Mouse (Mus musculus): Measurements from ENCODE around the gene Rbm46. TPM values are rescaled to one million over a fixed set of nuclear protein-coding genes. Genes with fewer than 3 reads are reported as not detected.

Gene Rbm46
- 1.2 and 1.9 TPM in 2 replicates for polyA plus RNA-seq (2015; fragmentation: Nextera tagmentation; extraction: Ambion mirVana)

- Histone ChIP-seq H3K27ac (no peak within 1 kb of the TSS), H3K4me3 (replicated peaks) (peak within 1 kb of the TSS; percentile 40), H3K36me3 (no peaks in the 10 kb centered on the region), H3K4me2 (peak within 1 kb of the TSS; percentile 46), H3K4me1 (replicated peaks) (peaks cover 9% of the 10 kb centered on the region; the same call in 1 of the 2 replicates), H3K9me3 (replicated peaks) (0 out of 2 replicates have a peak, but pooled peaks cover 8% of the 10 kb centered on the region), H3K27me3 (peaks cover 24% of the 10 kb centered on the region), H3K9ac (no peak within 1 kb of the TSS)
- ATAC-seq (ENCODE audit: low read depth) (peak; percentile 50), DNase-seq (peak; percentile 34)
- WGBS (ENCODE audit: insufficient replicate concordance) = 17% methylated on average over 36 of the region's 36 CpGs
Measured at GRCm38 (mm10) chr3:82876372-82876739, at the start of gene Rbm46. Gene Rbm46 (minus strand): TSS chr3:82876483.

DNA sequence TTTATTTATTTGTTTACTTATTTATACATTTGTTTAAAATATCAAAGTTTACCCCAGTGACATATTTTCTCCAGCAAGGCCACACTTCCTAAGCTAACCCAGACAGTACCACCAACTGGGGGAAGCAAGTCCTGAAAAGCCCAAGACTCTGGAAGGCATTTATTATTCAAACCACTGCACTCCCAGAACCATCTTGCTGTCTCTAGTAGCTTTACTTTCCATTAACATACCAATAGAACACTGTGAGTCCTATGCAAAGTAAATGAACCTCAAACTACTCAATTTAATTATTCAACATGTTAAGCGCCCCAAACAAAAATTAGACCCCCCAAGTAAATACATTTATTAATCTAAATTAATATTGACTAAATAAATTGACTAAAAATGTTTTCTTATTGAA, 39.3 kb upstream of the Rbm46 start:
- Histone ChIP-seq H3K4me1 (replicated peaks) (no peaks in the 10 kb centered on the region), H3K27ac (no peak overlapping the region), H3K9ac (no peak overlapping the region), H3K4me3 (replicated peaks) (no peak overlapping the region), H3K36me3 (no peaks in the 10 kb centered on the region), H3K9me3 (replicated peaks) (no peaks in the 10 kb centered on the region), H3K4me2 (no peak overlapping the region), H3K27me3 (no peaks in the 10 kb centered on the region)
- ATAC-seq (ENCODE audit: low read depth) = no peak
- WGBS (ENCODE audit: insufficient replicate concordance) = 30% methylated on average over 1 of the region's 1 CpGs
- DNase-seq = no peak

DNA sequence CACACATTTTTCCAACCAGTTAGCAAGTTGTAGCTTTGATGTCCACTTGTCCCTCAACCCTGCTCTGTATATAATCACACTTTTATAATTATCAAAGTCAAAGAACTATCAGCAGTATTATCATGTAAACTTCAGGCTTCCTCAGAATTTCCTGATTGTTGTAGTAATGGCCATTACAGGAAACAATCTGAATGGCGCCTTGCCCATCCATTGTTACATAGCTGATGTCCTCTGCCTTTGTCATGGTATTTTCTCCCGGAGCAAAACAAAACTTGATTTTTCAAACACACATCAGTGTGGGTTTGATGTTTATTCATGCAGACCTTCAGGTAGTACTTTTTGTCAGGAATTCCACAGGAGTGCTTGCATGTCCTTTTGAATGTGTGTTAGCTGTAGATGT, 32.4 kb upstream of the Rbm46 start:
- H3K9ac ChIP-seq = no peak overlapping the region
- no peaks in the 10 kb centered on the region for H3K9me3 ChIP-seq (replicated peaks)
- H3K4me3 ChIP-seq (replicated peaks) = no peak overlapping the region
- WGBS (ENCODE audit: insufficient replicate concordance) = 42% methylated on average over 2 of the region's 2 CpGs
- ATAC-seq (ENCODE audit: low read depth) = no peak
- no peak for DNase-seq
- H3K4me2 ChIP-seq = no peak overlapping the region
- no peaks in the 10 kb centered on the region for H3K36me3 ChIP-seq
- H3K27ac ChIP-seq = no peak overlapping the region
- H3K4me1 ChIP-seq (replicated peaks) = 0 out of 2 replicates have a peak, but pooled peaks cover 2% of the 10 kb centered on the region
- H3K27me3 ChIP-seq = peaks cover 17% of the 10 kb centered on the region

- Histone ChIP-seq H3K9me3 (replicated peaks) (no peaks in the 10 kb centered on the region), H3K36me3 (no peaks in the 10 kb centered on the region), H3K9ac (no peak overlapping the region; the same call in 1 of the 2 replicates), H3K4me1 (replicated peaks) (0 out of 2 replicates have a peak, but pooled peaks cover 3% of the 10 kb centered on the region), H3K4me3 (replicated peaks) (peak overlapping the region; percentile 38), H3K27me3 (peaks cover 29% of the 10 kb centered on the region), H3K4me2 (peak overlapping the region; percentile 59), H3K27ac (no peak overlapping the region)
- ATAC-seq (ENCODE audit: low read depth) (no peak), DNase-seq (no peak)
- WGBS (ENCODE audit: insufficient replicate concordance) = 3% methylated on average over 31 of the region's 31 CpGs
Measured at GRCm38 (mm10) chr3:82904211-82904908, 28.1 kb upstream of the Rbm46 start.

DNA sequence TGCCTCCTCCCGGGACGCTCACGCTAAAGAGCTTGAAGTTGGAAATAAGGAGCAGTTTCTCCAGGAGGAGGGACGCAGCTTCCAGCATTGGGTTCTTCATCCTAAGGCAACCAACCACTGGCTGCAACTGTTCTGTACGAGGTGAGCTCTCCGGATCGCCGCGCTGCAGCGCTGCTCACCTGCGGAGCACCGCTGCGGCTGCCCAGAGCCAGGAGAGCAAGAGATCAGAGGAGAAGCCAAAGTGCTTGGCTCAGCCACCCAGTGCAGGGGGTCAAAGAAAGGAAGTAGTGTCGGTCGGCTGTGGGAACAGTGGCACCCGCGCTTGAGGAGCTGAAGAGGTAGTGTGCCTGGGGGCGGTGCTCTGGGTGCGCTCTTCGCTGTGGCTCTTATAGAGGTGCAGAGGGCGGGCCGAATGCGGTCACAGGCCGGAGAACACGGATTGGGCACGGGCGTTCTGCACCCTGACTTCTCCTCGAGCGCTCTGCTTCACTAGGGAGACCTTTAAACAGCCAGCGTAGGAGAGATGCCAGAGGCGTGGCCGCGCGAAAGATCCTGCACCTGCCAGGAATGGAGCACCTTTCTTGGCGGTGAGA, 27.4 kb upstream of the Rbm46 start, which contains the start of gene Lrat:
TSS of gene Lrat (minus strand) at position 361 of the 593 bp plus-strand sequence.
- Histone ChIP-seq H3K4me2 (peak within 1 kb of the TSS; percentile 59), H3K9me3 (replicated peaks) (no peaks in the 10 kb centered on the region), H3K27me3 (peaks cover 29% of the 10 kb centered on the region), H3K36me3 (no peaks in the 10 kb centered on the region), H3K27ac (no peak within 1 kb of the TSS), H3K4me3 (replicated peaks) (peak within 1 kb of the TSS; percentile 38), H3K9ac (no peak within 1 kb of the TSS; the same call in 1 of the 2 replicates), H3K4me1 (replicated peaks) (0 out of 2 replicates have a peak, but pooled peaks cover 3% of the 10 kb centered on the region)
- ATAC-seq (ENCODE audit: low read depth) = no peak
- DNase-seq = no peak
- WGBS (ENCODE audit: insufficient replicate concordance) = under 1% methylated on average over 35 of the region's 35 CpGs

GRCm38 (mm10) chr3:82902757-82903612, 26.7 kb upstream of the Rbm46 start:
- no peak for DNase-seq
- H3K27ac ChIP-seq = no peak overlapping the region
- WGBS (ENCODE audit: insufficient replicate concordance) = 21% methylated on average over 20 of the region's 20 CpGs

GRCm38 (mm10) chr3:82888842-82889241, 12.6 kb upstream of the Rbm46 start:
- Histone ChIP-seq H3K27me3 (no peaks in the 10 kb centered on the region), H3K9me3 (replicated peaks) (no peaks in the 10 kb centered on the region), H3K36me3 (no peaks in the 10 kb centered on the region), H3K4me1 (replicated peaks) (no peaks in the 10 kb centered on the region), H3K4me3 (replicated peaks) (no peak overlapping the region), H3K27ac (no peak overlapping the region), H3K4me2 (no peak overlapping the region), H3K9ac (no peak overlapping the region)
- ATAC-seq (ENCODE audit: low read depth) (no peak), DNase-seq (no peak)
- WGBS (ENCODE audit: insufficient replicate concordance) = 31% methylated on average over 2 of the region's 2 CpGs

More at GRCm38 (mm10) chr3:82902757-82903612, 26.7 kb upstream of the Rbm46 start:
- Histone ChIP-seq H3K27me3 (peaks cover 29% of the 10 kb centered on the region), H3K9me3 (replicated peaks) (no peaks in the 10 kb centered on the region), H3K4me2 (peak overlapping the region; percentile 59), H3K4me1 (replicated peaks) (0 out of 2 replicates have a peak, but pooled peaks cover 3% of the 10 kb centered on the region), H3K9ac (no peak overlapping the region), H3K36me3 (no peaks in the 10 kb centered on the region), H3K4me3 (replicated peaks) (peak overlapping the region; percentile 38)
- no peak for ATAC-seq (ENCODE audit: low read depth)

DNA sequence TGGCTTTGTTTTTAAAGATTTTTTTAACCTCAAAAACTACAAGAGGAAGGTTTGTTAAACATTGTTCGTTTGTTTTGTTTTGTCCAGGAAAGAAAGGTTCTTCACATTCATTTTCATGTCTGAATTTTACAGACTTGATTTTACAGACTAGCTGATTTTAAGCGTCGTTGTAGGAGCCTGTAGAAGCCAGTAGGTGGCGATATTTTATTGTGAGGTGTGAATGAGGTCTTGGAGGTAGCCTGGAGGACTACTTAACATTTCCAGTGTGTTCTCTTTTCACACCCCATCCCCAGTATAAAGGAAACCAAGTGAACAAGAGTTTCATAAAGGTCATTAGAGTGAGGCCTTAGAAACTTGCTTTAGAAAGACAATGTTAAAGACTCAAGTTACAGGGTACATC, 975 bp upstream of the Rbm46 start:
- no peak for DNase-seq
- peaks cover 24% of the 10 kb centered on the region for H3K27me3 ChIP-seq

GRCm38 (mm10) chr3:82875671-82876371, 462 bp downstream of the Rbm46 start:
- WGBS (ENCODE audit: insufficient replicate concordance) = 17% methylated on average over 68 of the region's 69 CpGs
- Histone ChIP-seq H3K27ac (no peak overlapping the region), H3K4me3 (replicated peaks) (peak overlapping the region; percentile 40), H3K4me1 (replicated peaks) (peaks cover 9% of the 10 kb centered on the region; the same call in 1 of the 2 replicates), H3K9ac (no peak overlapping the region), H3K27me3 (peaks cover 24% of the 10 kb centered on the region), H3K4me2 (peak overlapping the region; percentile 46), H3K36me3 (no peaks in the 10 kb centered on the region), H3K9me3 (replicated peaks) (0 out of 2 replicates have a peak, but pooled peaks cover 8% of the 10 kb centered on the region)
- DNase-seq = no peak
- ATAC-seq (ENCODE audit: low read depth) = no peak

More for the DNA sequence above, 975 bp upstream of the Rbm46 start:
- 0 out of 2 replicates have a peak, but pooled peaks cover 8% of the 10 kb centered on the region for H3K9me3 ChIP-seq (replicated peaks)
- no peak overlapping the region for H3K9ac ChIP-seq
- no peak overlapping the region for H3K4me2 ChIP-seq
- no peaks in the 10 kb centered on the region for H3K36me3 ChIP-seq
- ATAC-seq (ENCODE audit: low read depth) = no peak
- WGBS (ENCODE audit: insufficient replicate concordance) = 4% methylated on average over 4 of the region's 4 CpGs
- no peak overlapping the region for H3K27ac ChIP-seq
- H3K4me1 ChIP-seq (replicated peaks) = peaks cover 9% of the 10 kb centered on the region; the same call in 1 of the 2 replicates
- no peak overlapping the region for H3K4me3 ChIP-seq (replicated peaks)

GRCm38 (mm10) chr3:82857414-82858077, 18.7 kb downstream of the Rbm46 start:
- H3K36me3 ChIP-seq = no peaks in the 10 kb centered on the region
- no peak overlapping the region for H3K27ac ChIP-seq
- no peak overlapping the region for H3K4me2 ChIP-seq
- H3K4me3 ChIP-seq (replicated peaks) = no peak overlapping the region
- H3K9me3 ChIP-seq (replicated peaks) = no peaks in the 10 kb centered on the region
- no peak for DNase-seq
- 23% methylated on average over 4 of the region's 4 CpGs for WGBS (ENCODE audit: insufficient replicate concordance)
- H3K4me1 ChIP-seq (replicated peaks) = no peaks in the 10 kb centered on the region
- no peaks in the 10 kb centered on the region for H3K27me3 ChIP-seq
- no peak overlapping the region for H3K9ac ChIP-seq
- ATAC-seq (ENCODE audit: low read depth) = no peak

Measured in liver, embryonic 13.5 days (tissue).